Mouse (Mus musculus): ENCODE measurements around the gene Adamts18. TPM values are rescaled to one million over a fixed set of nuclear protein-coding genes. Genes with fewer than 3 reads are reported as not detected.

The Adamts18 gene
- polyA plus RNA-seq, 1 experiment from 2014 or later: 0.68 TPM

DNA sequence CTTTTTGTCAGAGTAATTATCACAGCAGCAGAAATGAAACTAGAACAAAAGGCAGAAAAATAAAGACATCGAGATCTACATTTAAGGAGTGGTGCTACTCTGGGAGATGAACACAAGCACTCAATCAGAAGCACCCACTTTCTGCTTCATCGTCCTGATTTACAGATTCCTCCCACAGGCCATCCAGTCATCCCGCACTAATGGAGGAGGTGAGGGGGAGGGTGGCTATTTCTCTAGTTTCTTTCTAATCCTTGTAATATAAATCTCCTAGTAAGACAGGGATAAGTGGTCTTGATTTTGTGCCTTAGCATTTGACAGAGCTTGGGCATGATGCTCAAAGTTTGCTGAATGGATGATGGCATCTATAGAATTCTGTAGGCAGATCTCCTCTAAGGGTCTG lies 57.5 kb downstream of the Adamts18 start:
- no CpG with 5 or more reads among the region's 3 CpGs for WGBS
- Histone ChIP-seq H3K4me2 (no peak overlapping the region), H3K27me3 (ENCODE audit: control insufficient read depth, insufficient read depth, low read length) (no peaks in the 10 kb centered on the region), H3K9ac (ENCODE audit: low read length) (no peak overlapping the region), H3K27ac (ENCODE audit: low read depth, low read length) (no peak overlapping the region), H3K36me3 (ENCODE audit: control insufficient read depth, insufficient read depth, low read length) (no peaks in the 10 kb centered on the region), H3K4me1 (ENCODE audit: control insufficient read depth, insufficient read depth, low read length) (no peaks in the 10 kb centered on the region), H3K4me3 (ENCODE audit: low read depth, low read length) (no peak overlapping the region), H3K9me3 (ENCODE audit: control insufficient read depth, low read length) (no peaks in the 10 kb centered on the region)
- DNase-seq (ENCODE audit: low spot score, missing footprints) (no peak), ATAC-seq (ENCODE audit: low FRiP score) (no peak)

DNA sequence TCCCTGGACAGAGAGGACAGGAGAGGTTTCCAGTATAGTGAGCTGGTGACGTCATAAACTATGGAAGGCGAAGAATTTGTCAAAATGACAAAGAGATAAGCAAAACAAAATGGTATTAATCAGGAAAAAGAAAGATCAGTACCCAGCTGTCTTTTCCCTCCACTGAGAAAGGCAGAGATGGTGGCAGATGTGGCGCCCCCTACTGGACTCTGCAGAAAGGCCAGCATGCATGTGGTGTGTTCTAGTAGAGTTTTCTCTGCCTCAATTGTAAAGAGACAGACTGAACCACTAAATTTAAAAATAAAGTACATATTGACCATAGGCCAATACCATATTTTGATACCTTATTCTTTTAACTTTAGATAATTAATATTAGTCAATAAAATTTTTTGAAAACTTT lies 64.8 kb downstream of the Adamts18 start:
- no peak overlapping the region for H3K4me2 ChIP-seq
- H3K27ac ChIP-seq (ENCODE audit: low read depth, low read length): no peak overlapping the region
- ATAC-seq (ENCODE audit: low FRiP score): no peak
- no peaks in the 10 kb centered on the region for H3K27me3 ChIP-seq (ENCODE audit: control insufficient read depth, insufficient read depth, low read length)
- no peaks in the 10 kb centered on the region for H3K9me3 ChIP-seq (ENCODE audit: control insufficient read depth, low read length)
- no peak for DNase-seq (ENCODE audit: low spot score, missing footprints)
- no peak overlapping the region for H3K4me3 ChIP-seq (ENCODE audit: low read depth, low read length)
- H3K4me1 ChIP-seq (ENCODE audit: control insufficient read depth, insufficient read depth, low read length): no peaks in the 10 kb centered on the region
- no CpG with 5 or more reads among the region's 3 CpGs for WGBS
- no peak overlapping the region for H3K9ac ChIP-seq (ENCODE audit: low read length)
- no peaks in the 10 kb centered on the region for H3K36me3 ChIP-seq (ENCODE audit: control insufficient read depth, insufficient read depth, low read length)

- WGBS: 44% methylated on average over 2 of the region's 2 CpGs
- Histone ChIP-seq H3K9me3 (ENCODE audit: control insufficient read depth, low read length) (no peaks in the 10 kb centered on the region), H3K27me3 (ENCODE audit: control insufficient read depth, insufficient read depth, low read length) (no peaks in the 10 kb centered on the region), H3K4me1 (ENCODE audit: control insufficient read depth, insufficient read depth, low read length) (no peaks in the 10 kb centered on the region), H3K9ac (ENCODE audit: low read length) (no peak overlapping the region), H3K4me2 (no peak overlapping the region), H3K36me3 (ENCODE audit: control insufficient read depth, insufficient read depth, low read length) (no peaks in the 10 kb centered on the region), H3K27ac (ENCODE audit: low read depth, low read length) (no peak overlapping the region), H3K4me3 (ENCODE audit: low read depth, low read length) (no peak overlapping the region)
- ATAC-seq (ENCODE audit: low FRiP score) (no peak), DNase-seq (ENCODE audit: low spot score, missing footprints) (no peak)
Observed at GRCm38 (mm10) chr8:113781554-113781953, 67.0 kb downstream of the Adamts18 start.

DNA sequence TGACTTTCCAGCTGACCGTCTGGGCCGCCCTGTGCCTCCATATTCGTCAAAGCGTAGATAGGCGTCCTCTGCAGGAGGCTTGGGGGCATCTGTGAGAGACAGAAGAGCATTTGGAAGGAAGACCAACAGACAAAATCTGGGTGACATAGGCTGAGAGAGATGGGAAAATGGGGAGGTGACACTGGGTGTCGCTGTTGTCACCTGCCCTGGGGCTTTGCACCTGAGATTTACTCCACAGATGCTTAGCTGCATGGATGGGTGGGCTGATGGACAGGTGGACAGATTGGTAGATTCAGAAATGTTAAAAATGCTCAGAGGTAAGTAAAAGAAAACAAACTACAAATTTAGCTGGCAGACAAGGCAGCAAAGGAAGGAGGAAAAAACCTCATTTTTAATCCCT lies 73.2 kb downstream of the Adamts18 start:
- no peak overlapping the region for H3K9ac ChIP-seq (ENCODE audit: low read length)
- no peaks in the 10 kb centered on the region for H3K27me3 ChIP-seq (ENCODE audit: control insufficient read depth, insufficient read depth, low read length)
- H3K4me3 ChIP-seq (ENCODE audit: low read depth, low read length): no peak overlapping the region
- H3K4me1 ChIP-seq (ENCODE audit: control insufficient read depth, insufficient read depth, low read length): no peaks in the 10 kb centered on the region
- no peaks in the 10 kb centered on the region for H3K36me3 ChIP-seq (ENCODE audit: control insufficient read depth, insufficient read depth, low read length)
- ATAC-seq (ENCODE audit: low FRiP score) (no peak), DNase-seq (ENCODE audit: low spot score, missing footprints) (no peak)
- no peak overlapping the region for H3K4me2 ChIP-seq
- H3K27ac ChIP-seq (ENCODE audit: low read depth, low read length): no peak overlapping the region
- H3K9me3 ChIP-seq (ENCODE audit: control insufficient read depth, low read length): no peaks in the 10 kb centered on the region
- 82% methylated on average over 6 of the region's 6 CpGs for WGBS

- no peaks in the 10 kb centered on the region for H3K36me3 ChIP-seq (ENCODE audit: control insufficient read depth, insufficient read depth, low read length)
- H3K27ac ChIP-seq (ENCODE audit: low read depth, low read length): no peak overlapping the region
- no peak for DNase-seq (ENCODE audit: low spot score, missing footprints)
Observed at GRCm38 (mm10) chr8:113768861-113769410, 79.6 kb downstream of the Adamts18 start.

DNA sequence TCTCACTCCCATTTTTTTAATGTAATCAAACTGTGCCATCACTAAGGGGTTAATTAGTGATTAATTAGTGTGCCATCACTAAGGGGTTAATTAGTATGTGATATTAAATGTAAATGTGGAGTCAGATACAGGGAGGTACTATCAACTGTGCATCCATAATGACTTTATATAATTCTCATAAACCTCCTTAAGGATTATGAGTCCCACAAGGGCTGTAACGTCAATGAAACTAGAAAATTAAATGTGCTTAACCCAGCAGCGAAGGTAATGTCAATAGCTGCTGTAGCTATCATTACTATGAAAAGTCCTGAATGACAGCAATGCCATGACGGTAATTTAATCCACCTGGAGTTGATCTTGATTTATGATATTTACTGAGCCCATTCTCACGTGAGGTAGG lies 83.4 kb downstream of the Adamts18 start:
- Histone ChIP-seq H3K36me3 (ENCODE audit: control insufficient read depth, insufficient read depth, low read length) (no peaks in the 10 kb centered on the region), H3K9me3 (ENCODE audit: control insufficient read depth, low read length) (no peaks in the 10 kb centered on the region), H3K9ac (ENCODE audit: low read length) (no peak overlapping the region), H3K27ac (ENCODE audit: low read depth, low read length) (no peak overlapping the region), H3K27me3 (ENCODE audit: control insufficient read depth, insufficient read depth, low read length) (no peaks in the 10 kb centered on the region), H3K4me3 (ENCODE audit: low read depth, low read length) (no peak overlapping the region), H3K4me1 (ENCODE audit: control insufficient read depth, insufficient read depth, low read length) (no peaks in the 10 kb centered on the region), H3K4me2 (no peak overlapping the region)
- DNase-seq (ENCODE audit: low spot score, missing footprints) (no peak), ATAC-seq (ENCODE audit: low FRiP score) (no peak)
- WGBS: 80% methylated on average over 4 of the region's 4 CpGs

More at GRCm38 (mm10) chr8:113768861-113769410, 79.6 kb downstream of the Adamts18 start:
- Histone ChIP-seq H3K4me2 (no peak overlapping the region), H3K9ac (ENCODE audit: low read length) (no peak overlapping the region), H3K4me1 (ENCODE audit: control insufficient read depth, insufficient read depth, low read length) (no peaks in the 10 kb centered on the region), H3K27me3 (ENCODE audit: control insufficient read depth, insufficient read depth, low read length) (no peaks in the 10 kb centered on the region), H3K9me3 (ENCODE audit: control insufficient read depth, low read length) (no peaks in the 10 kb centered on the region), H3K4me3 (ENCODE audit: low read depth, low read length) (no peak overlapping the region)
- WGBS: 34% methylated on average over 8 of the region's 8 CpGs
- ATAC-seq (ENCODE audit: low FRiP score): no peak

DNA sequence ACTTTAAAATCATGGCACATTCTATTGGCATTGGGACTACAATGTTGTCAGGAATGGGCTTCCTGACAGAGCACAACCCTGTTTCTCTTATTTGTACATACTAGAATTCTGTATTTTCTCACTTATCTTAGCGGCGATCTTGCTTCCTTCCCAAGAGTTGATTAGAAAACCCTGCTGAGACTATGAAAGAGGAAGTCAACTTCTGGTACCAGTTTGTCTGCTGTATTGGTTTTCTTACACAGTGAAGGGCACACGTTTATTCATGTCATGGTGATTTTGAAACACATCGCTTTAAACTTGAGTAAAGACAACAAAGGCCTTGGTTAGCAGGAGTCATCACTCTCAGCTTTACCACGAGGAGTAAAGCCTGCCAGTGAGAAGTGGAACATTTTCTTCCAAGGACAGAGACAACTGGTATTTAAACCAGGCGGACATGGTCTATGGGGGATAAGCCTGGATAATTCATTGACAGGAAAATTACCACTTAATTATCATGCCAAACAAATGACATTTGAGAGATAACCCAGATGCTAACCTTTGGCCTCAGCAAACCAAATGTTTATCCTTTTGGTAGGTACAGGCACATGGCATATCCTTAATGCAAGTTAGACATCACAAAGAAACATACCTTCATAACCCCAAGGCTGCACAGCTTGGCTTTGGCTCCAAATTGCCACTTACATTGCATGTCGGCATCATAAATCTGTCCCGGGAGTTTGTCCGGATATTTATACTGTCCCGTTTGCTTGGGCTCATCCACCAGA lies 84.8 kb downstream of the Adamts18 start:
- no peak for DNase-seq (ENCODE audit: low spot score, missing footprints)
- WGBS: 84% methylated on average over 10 of the region's 10 CpGs

DNA sequence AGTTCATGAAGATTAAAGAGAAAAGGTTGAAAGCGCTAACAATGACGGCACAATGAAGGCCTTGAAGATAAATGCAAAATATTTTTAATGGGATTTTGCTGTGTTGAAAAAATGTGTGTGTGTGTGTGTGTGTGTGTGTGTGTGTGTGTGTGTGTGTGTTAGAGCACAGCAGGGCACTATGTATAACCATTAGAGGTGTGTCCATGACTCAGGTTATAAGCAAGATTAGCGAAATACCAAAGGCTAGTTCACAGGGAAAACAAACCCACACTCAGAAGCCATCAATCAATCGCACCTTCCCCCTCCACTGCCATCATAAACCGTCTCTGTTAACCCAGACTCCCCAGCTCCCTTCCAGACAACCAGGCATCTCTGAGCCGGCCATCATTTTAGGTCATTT lies 86.4 kb downstream of the Adamts18 start:
- no peaks in the 10 kb centered on the region for H3K36me3 ChIP-seq (ENCODE audit: control insufficient read depth, insufficient read depth, low read length)
- WGBS: 79% methylated on average over 6 of the region's 6 CpGs
- no peaks in the 10 kb centered on the region for H3K27me3 ChIP-seq (ENCODE audit: control insufficient read depth, insufficient read depth, low read length)
- H3K9me3 ChIP-seq (ENCODE audit: control insufficient read depth, low read length): no peaks in the 10 kb centered on the region
- H3K4me2 ChIP-seq: no peak overlapping the region
- no peak overlapping the region for H3K4me3 ChIP-seq (ENCODE audit: low read depth, low read length)
- ATAC-seq (ENCODE audit: low FRiP score) (no peak), DNase-seq (ENCODE audit: low spot score, missing footprints) (no peak)
- H3K9ac ChIP-seq (ENCODE audit: low read length): no peak overlapping the region
- no peaks in the 10 kb centered on the region for H3K4me1 ChIP-seq (ENCODE audit: control insufficient read depth, insufficient read depth, low read length)
- no peak overlapping the region for H3K27ac ChIP-seq (ENCODE audit: low read depth, low read length)

More for the DNA sequence above, 84.8 kb downstream of the Adamts18 start:
- no peak overlapping the region for H3K4me2 ChIP-seq
- no peak overlapping the region for H3K9ac ChIP-seq (ENCODE audit: low read length)
- no peak overlapping the region for H3K27ac ChIP-seq (ENCODE audit: low read depth, low read length)
- no peaks in the 10 kb centered on the region for H3K4me1 ChIP-seq (ENCODE audit: control insufficient read depth, insufficient read depth, low read length)
- ATAC-seq (ENCODE audit: low FRiP score): no peak
- H3K4me3 ChIP-seq (ENCODE audit: low read depth, low read length): no peak overlapping the region
- H3K36me3 ChIP-seq (ENCODE audit: control insufficient read depth, insufficient read depth, low read length): no peaks in the 10 kb centered on the region
- no peaks in the 10 kb centered on the region for H3K27me3 ChIP-seq (ENCODE audit: control insufficient read depth, insufficient read depth, low read length)
- no peaks in the 10 kb centered on the region for H3K9me3 ChIP-seq (ENCODE audit: control insufficient read depth, low read length)

DNA sequence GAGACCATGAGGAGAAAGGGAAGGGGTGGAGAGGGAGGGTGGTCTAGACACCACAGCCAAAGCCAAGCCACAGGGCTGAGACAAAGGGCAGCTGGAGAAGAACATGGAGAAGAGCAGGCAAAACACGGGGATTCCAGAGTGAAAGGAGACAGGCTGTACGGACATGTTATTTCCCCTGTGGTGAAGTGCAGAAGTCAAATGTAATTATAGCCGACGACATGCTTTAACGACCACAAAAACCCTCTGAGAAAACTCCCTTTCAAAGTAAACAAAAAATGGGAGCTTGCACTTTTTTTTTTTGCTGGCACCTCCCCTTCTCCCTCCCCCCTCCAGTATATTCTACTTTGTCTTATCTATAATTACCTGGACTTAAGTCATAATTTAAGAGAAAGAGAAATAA lies 92.7 kb downstream of the Adamts18 start:
- no peaks in the 10 kb centered on the region for H3K27me3 ChIP-seq (ENCODE audit: control insufficient read depth, insufficient read depth, low read length)
- H3K4me2 ChIP-seq: no peak overlapping the region
- no peak for ATAC-seq (ENCODE audit: low FRiP score)
- H3K9ac ChIP-seq (ENCODE audit: low read length): no peak overlapping the region
- H3K9me3 ChIP-seq (ENCODE audit: control insufficient read depth, low read length): no peaks in the 10 kb centered on the region
- H3K36me3 ChIP-seq (ENCODE audit: control insufficient read depth, insufficient read depth, low read length): no peaks in the 10 kb centered on the region
- no peak overlapping the region for H3K4me3 ChIP-seq (ENCODE audit: low read depth, low read length)
- 87% methylated on average over 5 of the region's 5 CpGs for WGBS
- DNase-seq (ENCODE audit: low spot score, missing footprints): no peak
- no peaks in the 10 kb centered on the region for H3K4me1 ChIP-seq (ENCODE audit: control insufficient read depth, insufficient read depth, low read length)
- no peak overlapping the region for H3K27ac ChIP-seq (ENCODE audit: low read depth, low read length)

Measured in midbrain, embryonic 11.5 days (tissue).